In genomic region chr1:180250441-180250830, GRCm38 (mm10) we compare ENCODE assay signal across 9 mouse cellular contexts. TPM values are rescaled to one million over a fixed set of nuclear protein-coding genes. Genes with fewer than 3 reads are reported as not detected.
DNase-seq lines count a peak whose midpoint lies in the region; ATAC-seq and TF ChIP-seq lines count a peak whose summit lies in the region.
"Had no signal": no experiment of that assay in that cellular context is flagged by ENCODE, and none has a peak within 500 bp of the region (broad histone marks: within the 10 kb centered on the region; RNA-seq: fewer than 3 reads in every experiment).

No protein-coding gene starts in this region.

- 62% methylated on average over 8 of the region's 8 CpGs for WGBS in kidney, adult 2 months
- 65% methylated on average over 8 of the region's 8 CpGs for WGBS in forebrain, embryonic 16.5 days
- 59% methylated on average over 8 of the region's 8 CpGs for WGBS in limb, embryonic 15.5 days

- H3K9ac ChIP-seq in forebrain, embryonic 16.5 days (replicated peaks; ENCODE audit: low read depth, low read length) = no peak overlapping the region
- no peak overlapping the region for H3K9ac ChIP-seq in limb, embryonic 15.5 days
- H3K9ac ChIP-seq: stomach, embryonic 15.5 days had no signal

- no peak overlapping the region for H3K27ac ChIP-seq in kidney, adult 2 months (ENCODE audit: insufficient read depth, low read depth, low read length)
- H3K27ac ChIP-seq in forebrain, embryonic 16.5 days (ENCODE audit: low read length) = no peak overlapping the region
- no peak overlapping the region for H3K27ac ChIP-seq in limb, embryonic 15.5 days
- H3K27ac ChIP-seq: stomach, embryonic 15.5 days had no signal

- no peak for TF ChIP-seq CTCF in kidney, adult 2 months (conservative IDR thresholded peaks at IDR 0.05; ENCODE audit: insufficient read depth, insufficient read length, low read depth, low read length)

- H3K4me3 ChIP-seq in kidney, adult 2 months (ENCODE audit: insufficient read depth, low read depth, low read length) = no peak overlapping the region
- no peak overlapping the region for H3K4me3 ChIP-seq in forebrain, embryonic 16.5 days (replicated peaks; ENCODE audit: low read length)
- H3K4me3 ChIP-seq in limb, embryonic 15.5 days = no peak overlapping the region
- H3K4me3 ChIP-seq: stomach, embryonic 15.5 days had no signal

- no peak for ATAC-seq in forebrain, embryonic 16.5 days
- ATAC-seq in limb, embryonic 15.5 days (ENCODE audit: insufficient number of reproducible peaks, low FRiP score, low TSS enrichment, low read depth) = no peak

- DNase-seq in kidney, adult 2 months = peak; percentile 26
- no peak for DNase-seq in kidney, adult 11 months
- peak; percentile 65 for DNase-seq in ZHBTc4 (ENCODE audit: low read depth, low spot score)
- no peak for DNase-seq in spleen, adult 18-20 months
- no peak for DNase-seq in ovary, postnatal 14 days (ENCODE audit: low spot score)
- no peak for DNase-seq in layer of hippocampus, adult 18-20 months (ENCODE audit: low spot score in 2 of 2)

- H3K9me3 ChIP-seq in forebrain, embryonic 16.5 days (ENCODE audit: control insufficient read depth, low read length) = no peaks in the 10 kb centered on the region
- H3K9me3 ChIP-seq in limb, embryonic 15.5 days = no peaks in the 10 kb centered on the region
- H3K9me3 ChIP-seq: stomach, embryonic 15.5 days had no signal

- H3K4me1 ChIP-seq in kidney, adult 2 months (ENCODE audit: control insufficient read depth, insufficient read depth, low read length) = peaks cover 4% of the 10 kb centered on the region; the same call in 1 of the 2 replicates
- H3K4me1 ChIP-seq in forebrain, embryonic 16.5 days (replicated peaks; ENCODE audit: control insufficient read depth, insufficient read depth, low read length) = peaks cover 10% of the 10 kb centered on the region
- peaks cover 17% of the 10 kb centered on the region for H3K4me1 ChIP-seq in limb, embryonic 15.5 days

- H3K4me2 ChIP-seq in forebrain, embryonic 16.5 days (ENCODE audit: low read length) = peak overlapping the region; percentile 32
- H3K4me2 ChIP-seq in limb, embryonic 15.5 days = 0 out of 2 replicates have a peak overlapping the region, but pooled peaks have one; percentile 3

- no peaks in the 10 kb centered on the region for H3K27me3 ChIP-seq in kidney, adult 2 months (replicated peaks; ENCODE audit: control insufficient read depth, insufficient read depth, low read length)
- H3K27me3 ChIP-seq in forebrain, embryonic 16.5 days (replicated peaks; ENCODE audit: control insufficient read depth, insufficient read depth, low read length) = peaks cover 3% of the 10 kb centered on the region; the same call in 1 of the 2 replicates
- 0 out of 2 replicates have a peak, but pooled peaks cover 4% of the 10 kb centered on the region for H3K27me3 ChIP-seq in limb, embryonic 15.5 days
- H3K27me3 ChIP-seq: stomach, embryonic 15.5 days had no signal

- H3K36me3 ChIP-seq in kidney, adult 2 months (ENCODE audit: control insufficient read depth, insufficient read depth, low read length) = no peaks in the 10 kb centered on the region
- no peaks in the 10 kb centered on the region for H3K36me3 ChIP-seq in forebrain, embryonic 16.5 days (ENCODE audit: control insufficient read depth, insufficient read depth)
- H3K36me3 ChIP-seq in limb, embryonic 15.5 days = no peaks in the 10 kb centered on the region
- H3K36me3 ChIP-seq: stomach, embryonic 15.5 days had no signal

- no peak for TF ChIP-seq POLR2A in kidney, adult 2 months (IDR thresholded peaks at IDR 0.05; ENCODE audit: low read depth, low read length)

RNA-seq across cellular contexts. Expression of gene Psen2, which starts 12.8 kb away (rescaled TPM):
- polyA plus RNA-seq in kidney, adult 2 months (2012; rRNA removed) = 41.3 and 44.6 TPM in 2 replicates
- 11.5 and 14.7 TPM in 2 replicates for polyA plus RNA-seq in forebrain, embryonic 16.5 days (2015; fragmentation: Nextera tagmentation; extraction: Ambion mirVana)
- polyA plus RNA-seq in limb, embryonic 15.5 days (2015; fragmentation: Nextera tagmentation; extraction: Ambion mirVana) = 18.1 and 21.8 TPM in 2 replicates
- total RNA-seq in layer of hippocampus, adult 18-20 months (2021) = 10 to 100 TPM; 17.4 to 17.9 TPM

RNA-seq across cellular contexts. Expression of gene Coq8a, which starts 51.0 kb away (rescaled TPM):
- 157 and 179 TPM in 2 replicates for polyA plus RNA-seq in kidney, adult 2 months (2012; rRNA removed)
- 4.1 and 5.1 TPM in 2 replicates for polyA plus RNA-seq in forebrain, embryonic 16.5 days (2015; fragmentation: Nextera tagmentation; extraction: Ambion mirVana)
- polyA plus RNA-seq in limb, embryonic 15.5 days (2015; fragmentation: Nextera tagmentation; extraction: Ambion mirVana) = 9.6 and 19.1 TPM in 2 replicates
- total RNA-seq in layer of hippocampus, adult 18-20 months (2021) = 10 to 100 TPM; 65.6 to 74.2 TPM

Comparison
In these comparisons a context has a peak if more than half of its experiments do, and no peak if none do; other contexts are left out.
1. DNase-seq: peak in kidney, adult 2 months (single experiment) and ZHBTc4 (single experiment); none in kidney, adult 11 months (single experiment), spleen, adult 18-20 months (0 of 2), ovary, postnatal 14 days (single experiment) and layer of hippocampus, adult 18-20 months (0 of 2).